Mouse (Mus musculus): Measurements from ENCODE around the gene Slc35d1.

The Slc35d1 gene

DNA sequence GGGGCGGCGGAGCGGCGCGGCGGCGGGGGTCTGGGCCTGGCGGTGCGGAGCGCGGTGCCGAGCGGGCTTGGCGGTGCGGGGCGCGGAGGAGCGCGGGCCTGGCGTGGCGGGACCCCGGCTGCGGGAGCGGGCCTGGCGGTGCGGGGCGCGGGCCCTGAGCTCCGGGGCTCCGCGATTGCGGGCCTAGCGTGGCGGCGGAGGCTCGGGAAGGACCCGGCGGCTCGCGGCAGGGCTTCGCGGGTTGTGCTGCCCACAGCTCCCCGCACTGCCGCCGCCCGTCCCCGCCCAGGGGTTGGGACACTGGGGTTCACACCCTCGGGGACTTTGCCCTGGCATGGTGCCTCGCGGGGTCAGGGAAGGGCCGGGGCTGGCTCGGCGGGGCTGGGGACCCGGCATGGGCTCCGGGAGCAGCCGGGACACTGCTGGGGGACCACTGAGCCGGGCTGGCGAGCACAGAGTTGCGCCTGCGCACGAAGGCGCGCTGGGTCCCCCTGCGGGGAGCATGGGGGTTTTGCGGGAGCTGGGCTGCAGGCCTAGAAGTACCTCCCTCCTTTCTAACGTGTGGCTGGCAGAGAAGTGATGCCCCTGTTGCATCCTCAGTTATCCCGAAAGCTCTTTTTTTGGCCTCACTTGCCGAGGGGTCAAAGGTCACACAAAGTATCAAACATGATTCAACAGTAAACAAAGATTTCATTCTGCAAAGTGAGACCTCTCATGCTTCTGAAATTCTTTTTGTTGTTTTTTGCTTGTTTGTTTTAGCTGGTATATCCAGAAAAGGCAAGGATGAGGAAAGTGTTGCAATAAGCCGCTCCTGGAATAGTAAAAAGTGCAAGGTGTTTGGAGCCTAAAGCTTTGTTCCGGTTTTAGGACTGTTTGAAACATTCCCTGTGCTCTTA, at the start of gene Slc35d1:
TSS of gene Slc35d1 (minus strand) at position 240 of the 896 bp plus-strand sequence.
- peak; percentile 80 for DNase-seq (ENCODE audit: low read depth, low spot score)

DNA sequence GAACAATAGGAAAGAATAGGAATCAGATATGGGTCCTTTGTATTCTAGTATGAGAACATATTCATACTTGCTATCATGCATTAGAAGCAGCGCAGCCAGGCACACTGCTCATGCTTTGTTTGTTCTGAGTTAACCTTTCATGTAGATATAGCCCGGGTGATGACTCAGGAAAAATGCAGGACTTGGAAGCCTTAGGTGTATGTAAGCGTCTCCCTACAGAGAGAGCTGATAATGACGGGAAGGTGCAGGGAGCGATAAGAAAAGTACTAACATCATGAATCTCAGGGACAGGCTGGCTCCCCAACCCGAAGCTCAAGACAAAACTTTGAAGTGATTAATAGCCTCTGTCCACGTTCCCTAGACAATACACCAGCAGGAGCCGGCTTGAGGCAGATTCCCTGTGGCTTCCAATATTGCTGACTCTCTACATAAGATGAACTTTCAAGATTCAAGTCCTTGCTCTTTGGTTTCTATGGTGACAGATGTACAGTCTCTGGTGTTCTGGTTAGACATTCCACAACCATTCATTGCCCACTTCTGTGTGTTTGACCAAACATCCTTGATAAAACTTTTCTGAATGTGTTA, 48.9 kb upstream of the Slc35d1 start:
- no peak for DNase-seq (ENCODE audit: low read depth, low spot score)

DNA sequence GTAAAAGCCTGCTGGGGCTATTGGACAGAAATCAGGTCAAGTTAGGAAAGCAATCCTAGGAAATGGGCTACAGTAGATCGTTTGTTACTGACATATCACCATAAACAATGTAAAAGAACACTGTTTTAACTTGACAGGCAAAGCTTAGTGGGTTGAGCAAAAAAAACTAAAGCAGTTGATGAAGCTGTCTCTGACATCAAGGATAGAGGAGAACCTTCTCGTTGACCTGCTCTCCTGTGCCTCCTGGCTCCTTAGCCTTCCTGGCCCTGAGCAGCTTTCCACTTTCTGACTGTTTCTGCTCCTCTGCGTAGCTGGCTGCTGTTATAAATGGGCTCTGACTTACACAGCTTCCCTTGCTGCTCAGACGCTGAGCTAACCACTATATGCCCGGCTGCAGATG, 48.4 kb upstream of the Slc35d1 start:
- no peak for DNase-seq (ENCODE audit: low read depth, low spot score)

DNA sequence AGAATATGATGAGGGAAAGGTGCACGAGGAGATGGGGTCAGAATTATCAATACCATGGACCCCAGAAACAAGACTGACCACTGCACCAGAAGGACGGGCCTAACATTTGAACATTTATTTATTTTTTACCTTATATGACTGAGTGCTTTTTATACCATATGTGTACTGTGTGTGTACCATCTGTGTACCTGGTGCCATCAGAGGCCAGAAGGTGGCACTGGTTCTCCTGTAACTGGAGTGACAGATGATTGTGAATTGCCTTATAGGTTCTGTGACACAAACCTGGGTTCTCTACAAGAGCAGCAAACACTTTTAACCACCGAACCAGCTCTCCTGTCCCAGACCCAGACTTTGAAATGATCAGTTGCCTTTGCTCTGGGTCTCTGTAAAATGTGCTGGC, 43.9 kb upstream of the Slc35d1 start:
- DNase-seq (ENCODE audit: low read depth, low spot score), result no peak

DNA sequence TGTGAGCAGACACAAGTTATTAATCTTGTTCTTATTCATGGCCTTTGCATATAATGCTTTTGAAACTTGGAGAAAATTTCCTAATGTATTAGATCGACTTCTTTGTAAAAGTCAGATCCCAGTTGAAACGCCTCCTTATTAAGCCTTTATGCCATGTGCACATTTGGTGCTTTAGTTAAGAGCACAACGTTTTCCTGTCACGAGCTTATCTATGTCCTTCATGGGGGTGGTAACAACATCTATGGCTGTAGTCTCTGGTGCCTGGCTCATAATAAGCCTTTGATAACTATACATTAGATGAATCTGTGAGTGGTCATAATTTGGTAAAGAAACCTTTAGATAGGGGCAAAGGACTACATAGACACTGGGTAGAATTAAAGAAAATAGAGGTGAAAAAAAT, 38.9 kb upstream of the Slc35d1 start:
- no peak for DNase-seq (ENCODE audit: low read depth, low spot score)

DNA sequence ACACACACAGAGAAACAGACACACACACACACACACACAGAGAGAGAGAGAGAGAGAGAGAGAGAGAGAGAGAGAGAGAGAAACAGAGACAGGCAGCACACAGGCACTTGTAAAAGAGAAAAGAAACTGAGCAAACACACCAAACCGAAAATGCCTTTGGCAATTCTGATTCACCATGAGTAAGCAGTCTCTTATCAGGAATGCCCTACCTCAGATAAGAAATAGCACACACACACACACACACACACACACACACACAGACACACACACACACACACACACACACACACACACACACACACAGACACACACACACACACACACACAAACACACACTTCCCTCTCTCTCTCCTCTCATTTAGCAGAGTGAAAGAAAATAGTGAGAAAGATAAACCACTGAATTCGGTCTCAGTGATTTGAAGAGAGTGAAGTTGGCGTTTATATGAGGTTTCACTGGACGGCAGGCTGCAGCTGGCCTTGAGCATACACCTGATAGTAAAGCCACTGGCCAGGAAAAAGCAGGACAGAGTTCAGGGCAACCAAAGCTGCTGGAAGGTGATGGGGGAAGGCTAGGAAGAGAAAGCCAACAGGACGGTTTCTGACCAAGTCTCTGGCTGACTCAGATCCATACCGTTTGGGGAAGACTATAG, 34.6 kb upstream of the Slc35d1 start:
- no peak for DNase-seq (ENCODE audit: low read depth, low spot score)

DNA sequence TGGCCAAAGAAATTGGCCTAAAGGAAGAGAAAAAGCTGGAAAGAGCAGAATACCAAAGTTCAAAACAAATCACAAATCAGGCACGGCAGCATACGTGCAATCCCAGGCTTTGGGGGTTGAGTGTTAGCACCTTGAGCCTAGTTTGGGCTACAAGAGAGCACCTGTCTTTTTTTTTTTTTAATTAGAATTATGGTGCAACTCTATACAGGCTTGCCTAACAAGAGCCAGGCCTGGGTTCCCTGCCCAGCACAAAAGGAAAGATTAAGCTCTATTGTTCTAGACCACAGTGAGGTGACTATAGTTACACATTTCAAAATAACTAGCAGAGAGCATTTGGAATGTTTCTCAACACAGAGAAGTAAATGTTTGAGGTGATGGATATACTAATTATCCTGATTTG, 32.8 kb upstream of the Slc35d1 start:
- no peak for DNase-seq (ENCODE audit: low read depth, low spot score)

DNA sequence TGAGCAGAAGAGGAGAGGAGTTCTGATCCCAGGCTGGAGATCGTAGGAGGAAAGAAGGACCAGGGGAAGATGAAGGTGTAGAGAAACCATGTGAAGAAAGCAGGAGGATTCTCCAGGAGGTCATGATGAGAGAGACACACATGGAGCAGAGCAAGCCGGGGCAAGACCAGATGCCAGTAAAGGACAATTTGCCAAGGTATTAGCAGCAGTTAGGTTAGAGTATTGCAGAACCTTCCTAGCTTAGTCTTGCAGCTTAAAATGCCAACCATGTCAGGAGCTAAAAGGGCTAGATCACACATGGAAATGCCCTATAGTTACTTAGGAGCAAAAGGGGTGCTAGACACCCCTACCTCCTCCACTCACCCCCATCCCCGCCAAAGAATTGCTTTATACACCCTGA, 32.3 kb upstream of the Slc35d1 start:
- DNase-seq (ENCODE audit: low read depth, low spot score), result no peak

DNA sequence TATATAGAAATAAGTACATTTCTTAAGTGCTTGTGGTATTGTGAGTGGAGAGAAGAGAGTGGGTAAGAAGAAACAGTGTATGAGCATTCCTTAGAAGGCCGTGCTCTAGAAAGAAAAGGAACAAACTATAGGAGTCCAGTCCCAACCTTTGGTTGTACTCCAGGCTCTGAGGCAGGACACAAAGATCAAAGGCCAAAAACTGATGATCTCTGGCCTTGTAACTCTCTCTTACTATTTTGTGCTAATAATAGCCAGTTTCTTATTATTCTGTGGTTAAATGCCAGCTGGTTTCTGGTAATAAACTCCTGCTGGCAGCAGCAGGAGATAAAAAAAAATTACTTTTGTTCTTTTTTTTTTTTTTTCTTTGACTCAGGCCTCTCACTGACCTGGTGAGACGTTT, 17.2 kb upstream of the Slc35d1 start:
- no peak for DNase-seq (ENCODE audit: low read depth, low spot score)

DNA sequence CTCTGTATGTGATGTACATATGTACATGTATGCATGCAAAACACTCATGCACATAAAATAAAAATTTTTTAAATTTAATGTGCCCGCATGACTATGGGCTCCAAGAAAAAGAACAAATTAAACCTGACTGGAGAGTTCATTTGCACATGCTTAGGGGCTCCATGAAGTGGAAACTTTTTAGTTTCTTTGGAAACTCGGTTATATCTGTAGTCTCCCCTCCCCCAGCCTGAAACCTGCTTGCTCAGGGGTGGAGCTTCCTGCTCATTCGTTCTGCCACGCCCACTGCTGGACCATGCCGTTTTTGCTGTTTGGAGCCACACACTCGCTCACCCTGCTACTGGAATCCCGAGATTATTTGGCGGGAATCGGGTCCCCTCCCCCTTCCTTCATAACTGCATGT, 7.9 kb upstream of the Slc35d1 start:
- DNase-seq (ENCODE audit: low read depth, low spot score), result no peak

DNA sequence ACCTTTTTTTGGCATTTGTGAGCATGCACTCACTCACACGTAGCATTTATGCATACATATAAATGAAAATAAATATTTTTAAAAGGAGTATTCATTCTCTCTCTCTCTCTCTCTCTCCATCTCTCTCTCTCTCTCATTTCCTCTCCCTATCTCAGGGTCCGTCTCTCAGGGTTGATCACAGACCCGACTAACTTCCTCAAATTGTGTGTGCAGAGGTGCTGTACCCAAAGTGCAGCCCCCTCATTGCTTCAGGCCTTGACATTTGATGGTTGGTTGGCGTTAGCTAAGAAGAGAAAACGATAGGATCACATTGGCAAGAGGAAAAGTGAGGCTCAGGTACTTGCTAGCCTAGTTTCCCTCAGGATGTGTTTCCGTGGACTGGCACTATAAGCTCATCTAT, 6.8 kb upstream of the Slc35d1 start:
- no peak for DNase-seq (ENCODE audit: low read depth, low spot score)

DNA sequence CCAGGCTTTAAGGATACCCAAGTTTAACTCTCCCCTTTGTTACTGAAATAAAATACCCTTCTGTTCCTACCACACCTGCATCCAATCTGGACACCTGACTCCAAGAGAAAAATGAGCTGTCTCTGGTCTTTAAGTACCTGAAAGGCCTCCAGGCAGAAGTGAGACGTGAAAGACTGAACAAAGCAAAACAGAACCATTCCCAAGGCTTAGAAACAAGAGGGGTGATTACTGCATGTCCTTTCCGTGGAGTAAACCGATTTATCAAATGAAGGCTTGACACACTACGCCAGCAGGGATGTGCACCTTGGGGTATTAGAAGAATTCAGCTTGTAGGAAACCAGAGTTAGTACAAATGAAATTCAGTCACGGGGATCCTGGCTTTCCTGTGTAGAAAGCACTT, 4.0 kb upstream of the Slc35d1 start:
- DNase-seq (ENCODE audit: low read depth, low spot score), result no peak

DNA sequence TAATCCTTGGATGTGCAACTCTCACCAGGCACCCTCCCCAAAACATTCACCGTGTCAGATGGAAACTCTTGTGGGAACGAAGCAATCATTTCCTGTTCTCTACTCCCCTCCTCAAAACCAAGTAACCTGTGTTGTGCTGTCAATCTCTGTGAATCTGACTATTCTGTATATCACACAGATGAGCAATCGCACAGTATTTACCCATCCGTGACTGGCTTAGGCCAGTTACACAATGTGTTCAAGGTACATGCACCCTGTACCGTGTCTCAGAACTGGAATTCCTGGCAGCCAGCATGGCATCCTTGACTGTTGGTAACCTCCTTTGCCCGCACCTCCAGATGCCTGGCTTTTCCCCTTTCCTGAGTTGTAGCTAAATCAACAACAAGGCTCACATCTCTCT, 1.1 kb upstream of the Slc35d1 start:
- no peak for DNase-seq (ENCODE audit: low read depth, low spot score)

DNA sequence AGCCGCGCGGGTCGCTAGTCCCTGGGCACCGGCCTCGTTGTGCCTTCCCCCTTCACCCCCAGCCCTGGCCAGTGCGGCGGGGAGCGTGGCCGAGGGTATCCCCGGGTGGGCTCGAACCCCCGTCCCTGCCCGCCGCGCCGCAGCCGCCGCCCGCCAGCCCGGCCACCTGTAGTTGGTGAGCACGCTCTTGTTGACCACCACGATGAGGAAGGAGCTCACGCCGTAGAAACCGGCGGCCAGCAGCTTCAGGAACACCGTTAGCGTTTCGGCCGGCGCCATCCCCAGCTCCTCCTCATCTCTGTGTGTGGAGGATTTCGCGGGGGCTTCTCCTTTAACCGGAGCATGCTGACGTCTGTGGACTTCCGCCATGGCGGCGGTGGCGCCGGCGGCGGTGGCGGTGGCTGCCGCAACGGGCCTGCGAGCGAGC, 453 bp downstream of the Slc35d1 start:
- peak; percentile 28 for DNase-seq (ENCODE audit: low read depth, low spot score)

DNA sequence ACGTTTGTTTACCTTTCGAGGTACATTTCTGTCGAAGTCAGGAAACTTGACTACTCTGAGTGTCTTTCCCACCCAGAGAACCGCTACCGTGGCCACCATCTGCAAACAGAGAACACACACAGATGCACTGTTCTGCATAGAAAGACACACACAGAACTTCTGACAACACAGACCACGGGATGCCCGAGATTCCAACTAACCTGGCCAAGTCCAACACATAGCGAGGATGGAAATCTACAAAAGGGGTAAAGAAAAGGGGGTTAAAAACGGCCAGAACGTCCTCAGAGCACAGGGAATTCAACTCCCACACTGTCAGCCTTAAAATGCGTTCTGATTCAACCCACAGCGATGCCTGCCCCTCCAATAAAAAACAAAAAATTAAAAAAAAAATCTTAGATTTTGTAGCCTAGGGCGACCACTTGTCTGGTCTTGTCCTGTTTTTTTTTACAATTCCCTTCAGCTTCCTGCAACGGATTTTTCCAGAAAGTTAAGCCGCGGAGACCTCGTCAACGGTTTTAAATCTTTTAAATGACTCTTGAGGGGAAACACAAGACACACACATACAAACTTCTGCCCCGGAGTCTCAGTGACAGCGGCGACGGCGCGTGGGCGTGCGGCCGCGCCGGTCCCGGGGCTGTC, 986 bp downstream of the Slc35d1 start:
- DNase-seq (ENCODE audit: low read depth, low spot score), result no peak

DNA sequence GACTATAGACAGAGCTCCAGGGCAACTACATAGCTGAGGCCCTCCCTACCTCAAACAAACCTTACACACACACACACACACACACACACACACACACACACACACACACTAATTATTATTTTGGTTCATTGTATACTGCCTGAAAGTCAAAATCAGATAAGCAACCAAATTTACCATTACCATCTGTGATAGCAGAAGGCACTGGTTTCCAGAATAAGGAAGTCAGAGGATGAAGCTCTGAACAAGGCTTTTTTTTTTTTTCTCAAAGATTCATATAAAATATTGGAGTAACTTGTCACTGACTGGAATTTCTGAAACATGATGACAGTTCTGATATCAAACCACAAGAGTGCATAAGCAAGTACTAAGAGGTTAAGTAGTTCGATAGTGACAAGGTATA, 6.4 kb downstream of the Slc35d1 start:
- DNase-seq (ENCODE audit: low read depth, low spot score), result no peak

DNA sequence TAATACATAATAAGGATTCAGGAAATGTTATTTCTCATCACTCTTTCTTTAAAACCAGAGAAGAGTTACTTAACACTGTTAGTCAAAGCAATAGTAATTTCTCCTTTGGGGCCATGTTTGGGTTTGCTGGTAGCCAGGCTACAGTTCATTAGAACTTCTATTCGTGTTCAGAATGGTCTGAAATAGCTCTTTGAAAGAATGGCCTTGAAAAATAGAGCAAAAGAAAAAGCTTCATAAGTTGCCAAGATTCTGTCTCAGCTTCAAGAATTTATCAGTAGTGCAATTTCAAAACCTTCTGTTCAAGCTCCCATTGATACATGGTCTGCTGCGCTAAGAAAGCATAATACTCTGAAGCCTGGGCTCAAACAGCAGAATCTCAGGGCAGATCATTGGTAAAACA, 11.3 kb downstream of the Slc35d1 start:
- no peak for DNase-seq (ENCODE audit: low read depth, low spot score)

DNA sequence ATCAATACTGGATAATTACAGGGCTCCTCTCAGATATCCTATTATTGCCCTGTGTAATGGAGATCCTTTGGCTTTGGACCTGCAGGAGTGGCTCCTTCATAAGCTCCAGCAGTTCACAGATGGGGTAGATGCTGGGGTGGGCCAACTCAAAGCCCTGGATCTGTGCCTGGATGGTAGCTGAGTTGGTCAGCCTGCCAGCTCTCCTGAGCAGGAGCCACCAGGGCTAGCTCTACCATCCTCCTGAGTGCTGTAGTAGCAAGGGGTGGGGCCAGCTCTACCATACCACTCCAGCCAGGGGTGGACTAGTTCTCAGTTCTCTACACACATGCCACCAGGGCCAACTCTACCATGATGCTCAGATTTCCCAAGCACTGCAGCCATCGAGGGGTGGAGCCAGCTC, 14.9 kb downstream of the Slc35d1 start:
- DNase-seq (ENCODE audit: low read depth, low spot score), result no peak

DNA sequence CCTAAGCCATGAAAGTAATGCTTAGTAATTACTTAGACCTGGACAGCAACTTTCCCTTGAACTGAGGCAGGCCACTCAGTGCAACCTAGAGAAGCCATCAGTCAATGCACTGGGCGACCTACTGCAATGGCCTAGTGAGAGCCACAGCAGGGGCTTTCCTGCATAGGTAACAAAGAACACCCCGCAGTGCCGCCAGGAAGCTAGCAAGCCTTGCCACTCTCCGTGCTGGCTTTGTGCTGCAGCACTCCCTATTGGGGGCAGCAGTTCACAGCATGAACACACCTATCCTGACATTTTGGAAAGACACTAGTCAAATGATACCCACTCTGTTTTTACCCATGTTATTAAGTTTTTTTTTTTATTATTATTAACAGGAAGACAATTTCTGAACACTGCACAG, 15.9 kb downstream of the Slc35d1 start:
- DNase-seq (ENCODE audit: low read depth, low spot score), result peak; percentile 55

DNA sequence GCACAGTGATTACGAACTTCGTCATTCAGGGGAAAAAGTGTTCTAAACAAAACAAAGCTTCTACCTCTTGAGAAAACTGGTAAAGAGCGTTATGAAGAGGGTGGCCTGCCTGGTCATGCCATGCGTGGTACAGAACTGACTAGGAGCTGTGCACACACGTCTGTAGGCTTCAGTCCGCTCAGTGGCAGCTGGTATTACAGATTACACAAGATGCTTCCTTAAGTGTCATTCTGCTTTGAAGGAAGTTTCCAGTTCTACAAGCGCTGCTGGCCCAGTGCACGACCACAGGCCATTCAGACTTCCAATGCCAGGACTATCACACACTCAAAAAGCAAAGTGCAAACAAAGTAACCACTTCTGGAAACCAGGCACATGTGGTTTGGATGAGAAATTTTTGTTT, 17.6 kb downstream of the Slc35d1 start:
- no peak for DNase-seq (ENCODE audit: low read depth, low spot score)

DNA sequence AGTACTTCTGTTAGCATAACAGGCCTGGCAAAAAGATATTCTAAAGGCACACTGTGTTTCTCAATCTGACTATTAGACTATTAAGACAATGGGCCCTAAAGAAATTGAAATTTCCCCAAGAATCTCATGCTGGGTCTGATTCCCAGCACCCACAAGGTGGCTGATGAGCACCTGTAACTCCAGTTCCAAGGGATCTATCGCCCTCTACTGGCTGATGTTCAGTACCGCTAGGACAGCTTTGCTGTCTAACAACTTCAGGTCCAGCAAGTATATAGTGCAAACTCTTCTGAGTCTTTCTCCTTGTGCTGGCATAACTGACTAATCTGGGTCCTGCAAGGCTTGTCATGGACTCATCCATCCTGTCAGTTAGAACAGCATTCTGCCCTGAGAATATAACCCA, 22.5 kb downstream of the Slc35d1 start:
- DNase-seq (ENCODE audit: low read depth, low spot score), result peak; percentile 74
